Mouse (Mus musculus) embryonic facial prominence, embryonic 12.5 days (tissue): ENCODE data around the gene Ddx20. TPM values are rescaled to one million over a fixed set of nuclear protein-coding genes. Genes with fewer than 3 reads are reported as not detected.

Experiments
- ATAC-seq: fragments of 200-750 bp; cut with Nextera tagmentation; 2 replicates; pipeline ENCODE4 v1.8.0; 2017; ENCODE audit not compliant: insufficient number of reproducible peaks, insufficient read depth, low FRiP score, low TSS enrichment
- H3K27ac ChIP-seq: fragments of 300-500 bp; sonication (generic); 2 replicates; pipeline ENCODE4 v1.5.1; 2016; ENCODE audit warnings: mild to moderate bottlenecking
- H3K27me3 ChIP-seq: fragments of 300-500 bp; sonication (generic); 2 replicates; pipeline ENCODE4 v1.6.1; 2016; ENCODE audit warnings: mild to moderate bottlenecking, moderate library complexity
- H3K36me3 ChIP-seq: fragments of 300-500 bp; sonication (generic); 2 replicates; pipeline ENCODE4 v1.6.1; 2016; ENCODE audit warnings: mild to moderate bottlenecking
- H3K4me1 ChIP-seq: fragments of 300-500 bp; sonication (generic); 2 replicates; pipeline ENCODE4 v1.6.1; 2016
- H3K4me2 ChIP-seq: fragments of 300-500 bp; sonication (generic); replicated peaks from 2 replicates; pipeline ENCODE4 v1.6.1; 2016; ENCODE audit warnings: mild to moderate bottlenecking, moderate library complexity
- H3K4me3 ChIP-seq: fragments of 300-500 bp; sonication (generic); 2 replicates; pipeline ENCODE4 v1.5.1; 2016; ENCODE audit warnings: mild to moderate bottlenecking
- H3K9ac ChIP-seq: fragments of 300-500 bp; sonication (generic); 2 replicates; pipeline ENCODE4 v1.6.1; 2016; ENCODE audit warnings: mild to moderate bottlenecking, moderate library complexity
- H3K9me3 ChIP-seq: fragments of 300-500 bp; sonication (generic); 2 replicates; pipeline ENCODE4 v1.6.1; 2016; ENCODE audit warnings: mild to moderate bottlenecking, moderate library complexity
- WGBS: fragments of 180-500 bp; shearing (Covaris S2); methylation state at CpG from one replicate; pipeline ENCODE4 v1.1.7; 2016; 5-methylcytosine and 5-hydroxymethylcytosine counted together
- polyA plus RNA-seq: library from polyadenylated mRNA; unstranded; fragments of >200 nt; fragmentation: Nextera tagmentation; extraction: Ambion mirVana; gene quantifications from 2 replicates; pipeline ENCODE4 v1.2.1, GENCODE M21; 2016

Ddx20 gene
- polyA plus RNA-seq, 1 experiment from 2014 or later: 45.8 TPM

- Histone ChIP-seq H3K4me3 (no peak overlapping the region), H3K9ac (no peak overlapping the region), H3K27ac (peak overlapping the region; percentile 23; the same call in 1 of the 2 replicates), H3K9me3 (no peaks in the 10 kb centered on the region), H3K4me2 (no peak overlapping the region), H3K36me3 (no peaks in the 10 kb centered on the region), H3K27me3 (no peaks in the 10 kb centered on the region), H3K4me1 (peaks cover 34% of the 10 kb centered on the region)
- no peak for ATAC-seq
- WGBS: 45% methylated on average over 11 of the region's 11 CpGs
Observed at GRCm38 (mm10) chr3:105717856-105718555, 30.6 kb upstream of the Ddx20 start.

- 0 out of 2 replicates have a peak overlapping the region, but pooled peaks have one; percentile 5 for H3K27ac ChIP-seq
- ATAC-seq: no peak
Observed at GRCm38 (mm10) chr3:105716353-105717000, 29.1 kb upstream of the Ddx20 start.

GRCm38 (mm10) chr3:105714820-105715167 is 27.4 kb upstream of the Ddx20 start:
- no peaks in the 10 kb centered on the region for H3K27me3 ChIP-seq
- H3K36me3 ChIP-seq: no peaks in the 10 kb centered on the region
- no peak overlapping the region for H3K27ac ChIP-seq
- no peak for ATAC-seq
- H3K4me3 ChIP-seq: no peak overlapping the region
- no peak overlapping the region for H3K4me2 ChIP-seq
- H3K9me3 ChIP-seq: no peaks in the 10 kb centered on the region
- peaks cover 39% of the 10 kb centered on the region for H3K4me1 ChIP-seq
- no peak overlapping the region for H3K9ac ChIP-seq

More at GRCm38 (mm10) chr3:105716353-105717000, 29.1 kb upstream of the Ddx20 start:
- Histone ChIP-seq H3K4me3 (no peak overlapping the region), H3K27me3 (no peaks in the 10 kb centered on the region), H3K9ac (no peak overlapping the region), H3K4me1 (peaks cover 38% of the 10 kb centered on the region), H3K9me3 (no peaks in the 10 kb centered on the region), H3K4me2 (no peak overlapping the region), H3K36me3 (no peaks in the 10 kb centered on the region)
- 64% methylated on average over 18 of the region's 18 CpGs for WGBS

GRCm38 (mm10) chr3:105714091-105714819 is 26.9 kb upstream of the Ddx20 start:
- Histone ChIP-seq H3K9ac (no peak overlapping the region), H3K27me3 (no peaks in the 10 kb centered on the region), H3K9me3 (no peaks in the 10 kb centered on the region), H3K27ac (peak overlapping the region; percentile 85), H3K4me2 (peak overlapping the region; percentile 7; the same call in 1 of the 2 replicates), H3K4me3 (no peak overlapping the region), H3K4me1 (peaks cover 39% of the 10 kb centered on the region), H3K36me3 (no peaks in the 10 kb centered on the region)
- peak; percentile 79 for ATAC-seq
- 4% methylated on average over 8 of the region's 8 CpGs for WGBS

- Histone ChIP-seq H3K36me3 (no peaks in the 10 kb centered on the region), H3K4me1 (peaks cover 38% of the 10 kb centered on the region), H3K9ac (no peak overlapping the region), H3K9me3 (no peaks in the 10 kb centered on the region), H3K27me3 (no peaks in the 10 kb centered on the region), H3K4me2 (no peak overlapping the region), H3K4me3 (no peak overlapping the region), H3K27ac (no peak overlapping the region)
- no peak for ATAC-seq
Observed at GRCm38 (mm10) chr3:105712827-105713226, 25.5 kb upstream of the Ddx20 start.

GRCm38 (mm10) chr3:105711741-105712140 is 24.4 kb upstream of the Ddx20 start:
- Histone ChIP-seq H3K9ac (no peak overlapping the region), H3K4me1 (peaks cover 38% of the 10 kb centered on the region), H3K4me2 (no peak overlapping the region), H3K36me3 (no peaks in the 10 kb centered on the region), H3K9me3 (no peaks in the 10 kb centered on the region), H3K27me3 (0 out of 2 replicates have a peak, but pooled peaks cover 1% of the 10 kb centered on the region), H3K27ac (0 out of 2 replicates have a peak overlapping the region, but pooled peaks have one; percentile 9), H3K4me3 (no peak overlapping the region)
- 60% methylated on average over 7 of the region's 7 CpGs for WGBS
- ATAC-seq: no peak

GRCm38 (mm10) chr3:105710246-105710645 is 22.9 kb upstream of the Ddx20 start:
- WGBS: 88% methylated on average over 6 of the region's 6 CpGs
- no peaks in the 10 kb centered on the region for H3K36me3 ChIP-seq
- ATAC-seq: no peak
- no peak overlapping the region for H3K4me2 ChIP-seq
- H3K4me1 ChIP-seq: peaks cover 36% of the 10 kb centered on the region
- no peak overlapping the region for H3K9ac ChIP-seq
- H3K27ac ChIP-seq: no peak overlapping the region
- no peak overlapping the region for H3K4me3 ChIP-seq
- no peaks in the 10 kb centered on the region for H3K9me3 ChIP-seq
- peaks cover 16% of the 10 kb centered on the region for H3K27me3 ChIP-seq

GRCm38 (mm10) chr3:105707590-105707989 is 20.2 kb upstream of the Ddx20 start:
- peaks cover 31% of the 10 kb centered on the region for H3K27me3 ChIP-seq
- H3K4me3 ChIP-seq: no peak overlapping the region
- no peak overlapping the region for H3K27ac ChIP-seq
- peaks cover 21% of the 10 kb centered on the region for H3K4me1 ChIP-seq
- no peak overlapping the region for H3K4me2 ChIP-seq
- no peak overlapping the region for H3K9ac ChIP-seq
- WGBS: 6% methylated on average over 7 of the region's 7 CpGs
- no peak for ATAC-seq
- H3K36me3 ChIP-seq: no peaks in the 10 kb centered on the region
- H3K9me3 ChIP-seq: no peaks in the 10 kb centered on the region

GRCm38 (mm10) chr3:105706366-105707020 is 19.1 kb upstream of the Ddx20 start:
- Histone ChIP-seq H3K9ac (no peak overlapping the region), H3K4me2 (peak overlapping the region; percentile 100; the same call in 1 of the 2 replicates), H3K4me1 (peaks cover 18% of the 10 kb centered on the region), H3K36me3 (no peaks in the 10 kb centered on the region), H3K27me3 (peaks cover 37% of the 10 kb centered on the region), H3K9me3 (no peaks in the 10 kb centered on the region), H3K27ac (no peak overlapping the region), H3K4me3 (no peak overlapping the region)
- ATAC-seq: no peak
- 51% methylated on average over 4 of the region's 4 CpGs for WGBS

- Histone ChIP-seq H3K4me2 (peak overlapping the region; percentile 100), H3K4me1 (peaks cover 17% of the 10 kb centered on the region), H3K9ac (peak overlapping the region; percentile 63; the same call in 1 of the 2 replicates), H3K27me3 (peaks cover 37% of the 10 kb centered on the region), H3K4me3 (peak overlapping the region; percentile 55), H3K9me3 (no peaks in the 10 kb centered on the region), H3K36me3 (no peaks in the 10 kb centered on the region), H3K27ac (no peak overlapping the region)
- ATAC-seq: no peak
- 29% methylated on average over 3 of the region's 3 CpGs for WGBS
Observed at GRCm38 (mm10) chr3:105705561-105705960, 18.2 kb upstream of the Ddx20 start.

GRCm38 (mm10) chr3:105705061-105705549 is 17.7 kb upstream of the Ddx20 start:
- Histone ChIP-seq H3K27ac (no peak overlapping the region), H3K9me3 (no peaks in the 10 kb centered on the region), H3K36me3 (no peaks in the 10 kb centered on the region), H3K27me3 (peaks cover 37% of the 10 kb centered on the region), H3K9ac (peak overlapping the region; percentile 63), H3K4me1 (peaks cover 17% of the 10 kb centered on the region), H3K4me3 (peak overlapping the region; percentile 55), H3K4me2 (peak overlapping the region; percentile 100)
- WGBS: under 1% methylated on average over 28 of the region's 28 CpGs
- peak; percentile 25; the same call in 1 of the 2 replicates for ATAC-seq
